Mouse (Mus musculus): ENCODE measurements around the gene Rasl10a.

DNA sequence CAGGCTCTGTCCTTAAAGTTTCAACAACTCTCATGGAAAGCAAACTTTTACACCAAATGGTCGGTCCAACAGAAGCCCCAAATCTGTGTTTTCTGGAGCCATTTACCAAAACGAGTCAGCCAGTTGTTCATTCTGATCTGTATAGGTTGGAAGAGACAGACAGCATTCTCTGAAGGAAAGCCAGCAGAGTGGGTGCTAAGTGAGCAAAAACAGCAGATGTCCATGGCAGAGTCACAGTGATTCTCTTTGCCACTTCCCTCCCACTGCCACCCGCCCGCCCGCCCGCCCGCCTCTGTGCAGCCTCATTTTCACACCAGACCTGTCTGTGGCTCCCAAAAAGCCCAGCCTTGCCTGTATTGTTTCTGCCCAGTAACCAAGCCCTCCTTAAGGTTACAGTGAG is 29.7 kb upstream of the Rasl10a start:
- TF ChIP-seq CTCF (IDR thresholded peaks at IDR 0.05; ENCODE audit: extremely low read depth, insufficient read length, insufficient replicate concordance, low read depth, low read length) (no peak), POLR2A (IDR thresholded peaks at IDR 0.05; ENCODE audit: low read depth, low read length) (no peak)

Data from small intestine, adult 2 months (tissue).